Mouse (Mus musculus) kidney, adult 10 weeks (tissue): ENCODE results near the gene Ptchd4. TPM values are rescaled to one million over a fixed set of nuclear protein-coding genes. Genes with fewer than 3 reads are reported as not detected.

ENCODE experiments used
- polyA plus RNA-seq: library from polyadenylated mRNA; stranded (reverse); fragments of 350-450 nt; fragmentation: Illumina TruSeq; extraction: RNeasy Lipid Tissue Mini Kit (QIAGEN cat#74804); gene quantifications from one replicate; pipeline ENCODE4 v1.2.3, GENCODE M21; 2014; ENCODE audit warnings: low read depth, low replicate concordance

The Ptchd4 gene
- 0.44 TPM for polyA plus RNA-seq

DNA sequence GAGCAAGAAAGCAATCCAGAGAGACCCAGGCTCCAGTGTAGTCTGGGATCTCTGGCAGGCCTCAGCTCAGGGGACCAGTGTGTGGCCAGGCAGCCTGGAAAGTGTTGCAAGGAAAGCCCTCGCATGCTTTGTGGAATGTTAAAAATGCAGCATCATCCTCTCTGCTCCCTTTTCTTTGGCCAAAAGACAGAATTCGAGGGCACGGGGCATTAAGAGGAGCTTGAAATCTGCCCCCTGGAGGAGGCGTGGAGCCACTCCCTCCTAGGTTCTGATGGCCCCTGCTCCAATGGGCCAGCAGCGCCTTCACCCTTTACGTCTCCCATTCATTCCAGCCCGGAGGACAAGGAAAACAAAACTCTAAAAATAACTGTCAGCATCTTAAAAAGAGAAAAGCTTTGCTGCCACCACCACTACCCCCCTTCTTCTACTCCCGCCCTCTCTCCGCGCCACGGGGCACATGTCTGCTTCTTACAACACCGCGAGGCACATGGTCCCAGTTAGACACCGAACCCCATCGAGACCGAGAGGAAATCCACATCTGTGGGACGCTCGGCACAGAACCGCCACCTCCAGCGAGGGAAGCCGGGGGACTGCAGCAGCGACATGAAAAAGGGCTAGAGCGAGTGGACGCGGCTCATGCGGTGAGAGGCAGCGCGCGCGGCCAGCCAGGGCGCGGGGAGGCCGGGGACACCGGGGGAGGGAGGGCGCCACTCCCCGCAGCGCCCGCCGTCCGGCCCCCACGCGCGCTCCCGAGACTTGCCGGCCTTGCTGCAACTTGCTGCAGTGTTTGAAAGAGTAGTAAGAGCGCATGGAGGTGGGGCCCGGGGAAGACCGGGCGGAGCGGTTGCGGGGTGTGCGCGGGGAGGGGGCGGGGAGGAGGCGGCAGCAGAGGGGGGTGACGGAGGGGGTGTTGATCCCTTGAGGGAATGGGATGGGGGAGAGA is at the start of gene Ptchd4:
TSS of gene Ptchd4 (plus strand) at position 279 of the 943 bp plus-strand sequence.

